Mouse (Mus musculus): Measurements from ENCODE around the gene Tspan12.

Tspan12 gene

GRCm38 (mm10) chr6:21769447-21769809, 82.9 kb downstream of the Tspan12 start:
- no peaks in the 10 kb centered on the region for H3K36me3 ChIP-seq (ENCODE audit: control insufficient read depth, insufficient read depth, low read length, poor library complexity, severe bottlenecking)
- no peaks in the 10 kb centered on the region; the same call in 1 of the 2 replicates for H3K27me3 ChIP-seq (ENCODE audit: control insufficient read depth, insufficient read depth, low read length, poor library complexity, severe bottlenecking)
- no peak for DNase-seq (ENCODE audit: low read depth, low spot score)

GRCm38 (mm10) chr6:21768745-21769446, 83.4 kb downstream of the Tspan12 start:
- Histone ChIP-seq H3K27me3 (ENCODE audit: control insufficient read depth, insufficient read depth, low read length, poor library complexity, severe bottlenecking) (no peaks in the 10 kb centered on the region; the same call in 1 of the 2 replicates), H3K36me3 (ENCODE audit: control insufficient read depth, insufficient read depth, low read length, poor library complexity, severe bottlenecking) (no peaks in the 10 kb centered on the region)
- DNase-seq (ENCODE audit: low read depth, low spot score) = no peak

- Histone ChIP-seq H3K36me3 (ENCODE audit: control insufficient read depth, insufficient read depth, low read length, poor library complexity, severe bottlenecking) (no peaks in the 10 kb centered on the region), H3K27me3 (ENCODE audit: control insufficient read depth, insufficient read depth, low read length, poor library complexity, severe bottlenecking) (no peaks in the 10 kb centered on the region; the same call in 1 of the 2 replicates)
- no peak for DNase-seq (ENCODE audit: low read depth, low spot score)
Measured at GRCm38 (mm10) chr6:21767787-21768221, 84.5 kb downstream of the Tspan12 start.

GRCm38 (mm10) chr6:21747536-21747935, 104.8 kb downstream of the Tspan12 start:
- no peaks in the 10 kb centered on the region for H3K27me3 ChIP-seq (ENCODE audit: control insufficient read depth, insufficient read depth, low read length, poor library complexity, severe bottlenecking)
- H3K36me3 ChIP-seq (ENCODE audit: control insufficient read depth, insufficient read depth, low read length, poor library complexity, severe bottlenecking) = no peaks in the 10 kb centered on the region
- no peak for DNase-seq (ENCODE audit: low read depth, low spot score)

GRCm38 (mm10) chr6:21744615-21745266, 107.6 kb downstream of the Tspan12 start:
- DNase-seq (ENCODE audit: low read depth, low spot score) = no peak
- H3K27me3 ChIP-seq (ENCODE audit: control insufficient read depth, insufficient read depth, low read length, poor library complexity, severe bottlenecking) = no peaks in the 10 kb centered on the region
- no peaks in the 10 kb centered on the region for H3K36me3 ChIP-seq (ENCODE audit: control insufficient read depth, insufficient read depth, low read length, poor library complexity, severe bottlenecking)

GRCm38 (mm10) chr6:21740606-21741005, 111.7 kb downstream of the Tspan12 start:
- no peak for DNase-seq (ENCODE audit: low read depth, low spot score)
- H3K27me3 ChIP-seq (ENCODE audit: control insufficient read depth, insufficient read depth, low read length, poor library complexity, severe bottlenecking) = no peaks in the 10 kb centered on the region
- H3K36me3 ChIP-seq (ENCODE audit: control insufficient read depth, insufficient read depth, low read length, poor library complexity, severe bottlenecking) = no peaks in the 10 kb centered on the region

GRCm38 (mm10) chr6:21722238-21722637, 130.1 kb downstream of the Tspan12 start:
- no peak for DNase-seq (ENCODE audit: low read depth, low spot score)

More at GRCm38 (mm10) chr6:21722238-21722637, 130.1 kb downstream of the Tspan12 start:
- H3K27me3 ChIP-seq (ENCODE audit: control insufficient read depth, insufficient read depth, low read length, poor library complexity, severe bottlenecking) = no peaks in the 10 kb centered on the region
- H3K36me3 ChIP-seq (ENCODE audit: control insufficient read depth, insufficient read depth, low read length, poor library complexity, severe bottlenecking) = no peaks in the 10 kb centered on the region
